Mouse (Mus musculus) limb, embryonic 14.5 days (tissue): Measurements from ENCODE around the gene Slpi. TPM values are rescaled to one million over a fixed set of nuclear protein-coding genes. Genes with fewer than 3 reads are reported as not detected.

ENCODE experiments used
- ATAC-seq: fragments of 200-750 bp; cut with Nextera tagmentation; 2 replicates; pipeline ENCODE4 v1.8.0; 2017; ENCODE audit warnings: low read depth, moderate number of reproducible peaks, moderate TSS enrichment; ENCODE audit not compliant: low FRiP score
- DNase-seq: peaks from one replicate; pipeline ENCODE4 v3.0.0-alpha.2; 2015; ENCODE audit warnings: low spot score
- H3K27ac ChIP-seq: fragments of 300-500 bp; sonication (generic); replicated peaks from 2 replicates; pipeline ENCODE4 v1.5.1; 2014; ENCODE audit warnings: low read depth, mild to moderate bottlenecking, low read length, moderate library complexity, mixed read lengths
- H3K27me3 ChIP-seq: fragments of 300-500 bp; sonication (generic); 2 replicates; pipeline ENCODE4 v1.6.1; 2014; ENCODE audit warnings: low read length, mixed read lengths; ENCODE audit not compliant: control insufficient read depth, insufficient read depth
- H3K36me3 ChIP-seq: fragments of 300-500 bp; sonication (generic); 2 replicates; pipeline ENCODE4 v1.6.1; 2014; ENCODE audit warnings: mild to moderate bottlenecking, low read length, moderate library complexity, mixed read lengths; ENCODE audit not compliant: control insufficient read depth, insufficient read depth
- H3K4me1 ChIP-seq: fragments of 300-500 bp; sonication (generic); 2 replicates; pipeline ENCODE4 v1.6.1; 2014; ENCODE audit warnings: antibody characterized with exemption, low read length, mixed read lengths; ENCODE audit not compliant: control insufficient read depth, insufficient read depth
- H3K4me2 ChIP-seq: fragments of 300-500 bp; sonication (generic); replicated peaks from 2 replicates; pipeline ENCODE4 v1.6.1; 2014; ENCODE audit warnings: low read depth, mild to moderate bottlenecking, low read length, moderate library complexity; ENCODE audit not compliant: severe bottlenecking
- H3K4me3 ChIP-seq: fragments of 300-500 bp; sonication (generic); replicated peaks from 2 replicates; pipeline ENCODE4 v1.5.1; 2014; ENCODE audit warnings: low read length
- H3K9ac ChIP-seq: fragments of 300-500 bp; sonication (generic); 2 replicates; pipeline ENCODE4 v1.6.1; 2014; ENCODE audit warnings: mild to moderate bottlenecking, low read depth, low read length, moderate library complexity; ENCODE audit not compliant: severe bottlenecking
- H3K9me3 ChIP-seq: fragments of 300-500 bp; sonication (generic); 2 replicates; pipeline ENCODE4 v1.6.1; 2016; ENCODE audit warnings: low read length; ENCODE audit not compliant: control insufficient read depth
- POLR2A ChIP-seq: fragments of 200-500 bp; IDR thresholded peaks from 2 replicates; pipeline ENCODE4 v1.8.0; 2012; ENCODE audit warnings: inconsistent platforms, mild to moderate bottlenecking, moderate library complexity, borderline replicate concordance; ENCODE audit not compliant: insufficient read depth, insufficient read length; ENCODE audit errors: extremely low read depth
- WGBS: fragments of 180-500 bp; shearing (Covaris S2); extraction: QIAGEN DNeasy Blood & Tissue Kit; methylation state at CpG from one replicate; pipeline ENCODE4 v1.1.7; 2014; 5-methylcytosine and 5-hydroxymethylcytosine counted together
- polyA plus RNA-seq, 2 experiments: library from polyadenylated mRNA; depleted of rRNA in 1 of 2; stranded (reverse) in 1 of 2; unstranded in 1 of 2; fragments of >200 nt; fragmentation: Nextera tagmentation in 1 of 2; extraction: Ambion mirVana in 1 of 2; gene quantifications; 2 replicates each; pipeline versions ENCODE4 v1.2.1 to v1.2.3; 2012 to 2014

Slpi gene
- polyA plus RNA-seq, 2 experiments = 1.1 to 5.1 TPM

GRCm38 (mm10) chr2:164435216-164436090 lies 46.6 kb upstream of the Slpi start:
- Histone ChIP-seq H3K4me3 (no peak overlapping the region), H3K27ac (no peak overlapping the region), H3K27me3 (no peaks in the 10 kb centered on the region), H3K4me1 (peaks cover 84% of the 10 kb centered on the region), H3K9ac (no peak overlapping the region), H3K36me3 (no peaks in the 10 kb centered on the region), H3K9me3 (no peaks in the 10 kb centered on the region), H3K4me2 (no peak overlapping the region)
- DNase-seq (no peak), ATAC-seq (no peak)
- 34% methylated on average over 5 of the region's 5 CpGs for WGBS
- TF ChIP-seq POLR2A = no peak

- Histone ChIP-seq H3K4me3 (no peak overlapping the region), H3K9me3 (no peaks in the 10 kb centered on the region), H3K4me1 (peaks cover 81% of the 10 kb centered on the region), H3K4me2 (no peak overlapping the region), H3K27me3 (no peaks in the 10 kb centered on the region), H3K27ac (no peak overlapping the region), H3K36me3 (peaks cover 3% of the 10 kb centered on the region; the same call in 1 of the 2 replicates), H3K9ac (no peak overlapping the region)
- DNase-seq (no peak), ATAC-seq (no peak)
- WGBS = 42% methylated on average over 3 of the region's 3 CpGs
- no peak for TF ChIP-seq POLR2A
Observed at GRCm38 (mm10) chr2:164434681-164435080, 45.8 kb upstream of the Slpi start.

- H3K27me3 ChIP-seq = no peaks in the 10 kb centered on the region
- WGBS = 69% methylated on average over 9 of the region's 9 CpGs
Observed at GRCm38 (mm10) chr2:164433278-164433895, 44.5 kb upstream of the Slpi start.

GRCm38 (mm10) chr2:164432541-164433191 lies 43.8 kb upstream of the Slpi start:
- WGBS = 17% methylated on average over 22 of the region's 22 CpGs
- peaks cover 71% of the 10 kb centered on the region for H3K4me1 ChIP-seq
- peak overlapping the region; percentile 20 for H3K4me2 ChIP-seq
- H3K27ac ChIP-seq = 0 out of 2 replicates have a peak overlapping the region, but pooled peaks have one; percentile 26
- no peak overlapping the region for H3K4me3 ChIP-seq
- peaks cover 18% of the 10 kb centered on the region for H3K36me3 ChIP-seq
- TF ChIP-seq POLR2A = no peak
- H3K9ac ChIP-seq = no peak overlapping the region; the same call in 1 of the 2 replicates
- DNase-seq (no peak), ATAC-seq (no peak)
- no peaks in the 10 kb centered on the region for H3K9me3 ChIP-seq
- H3K27me3 ChIP-seq = no peaks in the 10 kb centered on the region

More at GRCm38 (mm10) chr2:164433278-164433895, 44.5 kb upstream of the Slpi start:
- Histone ChIP-seq H3K9ac (0 out of 2 replicates have a peak overlapping the region, but pooled peaks have one; percentile 12), H3K9me3 (no peaks in the 10 kb centered on the region), H3K27ac (0 out of 2 replicates have a peak overlapping the region, but pooled peaks have one; percentile 26), H3K36me3 (peaks cover 11% of the 10 kb centered on the region), H3K4me2 (peak overlapping the region; percentile 20), H3K4me3 (no peak overlapping the region), H3K4me1 (peaks cover 75% of the 10 kb centered on the region)
- no peak for TF ChIP-seq POLR2A
- ATAC-seq = no peak
- DNase-seq = no peak
